Mouse (Mus musculus): ENCODE measurements at regions not wholly inside any gene's neighbourhood (a gene's known extent, or its start where the extent isn't known, plus 50 kb on each side); places are given as distances from the start of the nearest gene placed in this dataset.

- no peaks in the 10 kb centered on the region for H3K36me3 ChIP-seq (ENCODE audit: control insufficient read depth, insufficient read depth, low read length)
- no peak for DNase-seq (ENCODE audit: extremely low read depth, low read depth, low spot score)
- no peaks in the 10 kb centered on the region for H3K27me3 ChIP-seq (ENCODE audit: control insufficient read depth, insufficient read depth, low read length)
- no peaks in the 10 kb centered on the region for H3K4me1 ChIP-seq (ENCODE audit: control insufficient read depth, insufficient read depth, low read length)
- WGBS, result 84% methylated on average over 15 of the region's 15 CpGs
- H3K9ac ChIP-seq (ENCODE audit: low read depth, low read length), result no peak overlapping the region
- no peak overlapping the region for H3K4me3 ChIP-seq (ENCODE audit: insufficient read depth, low read depth, low read length)
- H3K79me2 ChIP-seq (ENCODE audit: control insufficient read depth, insufficient read depth, low read length), result no peaks in the 10 kb centered on the region
- TF ChIP-seq POLR2A (IDR thresholded peaks at IDR 0.05; ENCODE audit: extremely low read depth, insufficient read depth, low read length), result no peak
- no peak for TF ChIP-seq CTCF (IDR thresholded peaks at IDR 0.05; ENCODE audit: low read depth, low read length)
- no peak overlapping the region for H3K27ac ChIP-seq (replicated peaks; ENCODE audit: insufficient read depth, low read depth, low read length)
Observed at GRCm38 (mm10) chr12:79910884-79911759, 201.7 kb downstream of the Zfp36l1 start.

DNA sequence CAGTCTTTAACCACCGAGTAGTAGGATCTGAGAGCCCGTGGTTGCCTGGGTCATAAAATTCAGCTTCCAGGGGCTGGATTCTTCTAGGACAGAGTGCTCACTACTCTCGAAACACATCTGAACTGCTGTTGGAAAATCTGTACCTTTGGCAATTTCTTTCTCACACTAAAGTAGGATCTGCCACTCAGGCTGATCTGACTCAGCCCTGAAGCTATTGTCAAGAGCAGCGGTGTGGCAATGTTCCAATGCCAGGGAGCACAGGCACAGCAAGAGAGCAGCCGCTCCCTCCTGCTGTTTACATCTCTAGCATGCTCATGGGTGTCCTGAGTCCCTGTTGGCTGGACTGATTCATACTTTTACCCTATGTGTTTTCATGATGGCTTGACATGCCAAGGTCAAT, 205.2 kb downstream of the Zfp36l1 start:
- Histone ChIP-seq H3K79me2 (ENCODE audit: control insufficient read depth, insufficient read depth, low read length) (no peaks in the 10 kb centered on the region), H3K4me1 (ENCODE audit: control insufficient read depth, insufficient read depth, low read length) (peaks cover 6% of the 10 kb centered on the region), H3K36me3 (ENCODE audit: control insufficient read depth, insufficient read depth, low read length) (no peaks in the 10 kb centered on the region), H3K27ac (replicated peaks; ENCODE audit: insufficient read depth, low read depth, low read length) (no peak overlapping the region), H3K9ac (ENCODE audit: low read depth, low read length) (no peak overlapping the region), H3K27me3 (ENCODE audit: control insufficient read depth, insufficient read depth, low read length) (no peaks in the 10 kb centered on the region), H3K4me3 (ENCODE audit: insufficient read depth, low read depth, low read length) (no peak overlapping the region)
- no peak for TF ChIP-seq CTCF (IDR thresholded peaks at IDR 0.05; ENCODE audit: low read depth, low read length)
- no peak for TF ChIP-seq POLR2A (IDR thresholded peaks at IDR 0.05; ENCODE audit: extremely low read depth, insufficient read depth, low read length)
- WGBS, result 86% methylated on average over 5 of the region's 5 CpGs
- no peak for DNase-seq (ENCODE audit: extremely low read depth, low read depth, low spot score)

DNA sequence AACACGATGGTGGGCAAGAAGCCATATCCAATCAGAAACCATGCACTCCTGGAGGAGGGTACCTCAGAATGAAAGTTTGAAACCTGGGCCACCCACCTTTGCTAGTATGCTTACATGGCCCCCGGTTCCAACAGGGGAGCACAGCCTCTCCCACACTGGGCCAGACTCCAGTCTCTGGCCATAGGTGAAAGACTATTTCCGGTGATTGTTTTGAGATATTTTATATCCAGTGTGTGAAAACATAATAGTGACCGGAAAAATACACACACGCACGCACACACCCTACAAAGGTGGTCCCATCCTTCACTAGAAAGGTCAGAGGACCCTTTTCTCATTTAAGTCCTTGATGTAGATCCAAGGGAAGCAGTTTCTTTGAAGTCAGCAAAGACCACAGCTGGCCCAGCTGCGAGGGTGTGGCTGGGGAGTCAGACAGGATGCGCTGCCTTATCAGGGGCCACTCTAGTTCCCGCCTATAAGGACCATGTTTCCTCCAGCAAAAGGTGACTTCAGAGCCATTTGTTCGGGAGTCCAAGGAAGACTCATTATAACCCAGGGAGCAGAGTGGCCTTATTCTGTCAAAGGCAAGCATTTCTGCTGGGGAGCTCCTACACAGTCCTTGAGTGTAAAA, 206.0 kb downstream of the Zfp36l1 start:
- TF ChIP-seq CTCF (IDR thresholded peaks at IDR 0.05; ENCODE audit: low read depth, low read length) (no peak), POLR2A (IDR thresholded peaks at IDR 0.05; ENCODE audit: extremely low read depth, insufficient read depth, low read length) (no peak)
- Histone ChIP-seq H3K27ac (replicated peaks; ENCODE audit: insufficient read depth, low read depth, low read length) (0 out of 2 replicates have a peak overlapping the region, but pooled peaks have one; percentile 56), H3K9ac (ENCODE audit: low read depth, low read length) (no peak overlapping the region), H3K79me2 (ENCODE audit: control insufficient read depth, insufficient read depth, low read length) (no peaks in the 10 kb centered on the region), H3K36me3 (ENCODE audit: control insufficient read depth, insufficient read depth, low read length) (no peaks in the 10 kb centered on the region), H3K4me3 (ENCODE audit: insufficient read depth, low read depth, low read length) (no peak overlapping the region), H3K27me3 (ENCODE audit: control insufficient read depth, insufficient read depth, low read length) (no peaks in the 10 kb centered on the region), H3K4me1 (ENCODE audit: control insufficient read depth, insufficient read depth, low read length) (peaks cover 6% of the 10 kb centered on the region)
- DNase-seq (ENCODE audit: extremely low read depth, low read depth, low spot score), result no peak
- WGBS, result 85% methylated on average over 10 of the region's 10 CpGs

GRCm38 (mm10) chr12:79905828-79906737, 206.7 kb downstream of the Zfp36l1 start:
- Histone ChIP-seq H3K36me3 (ENCODE audit: control insufficient read depth, insufficient read depth, low read length) (no peaks in the 10 kb centered on the region), H3K4me1 (ENCODE audit: control insufficient read depth, insufficient read depth, low read length) (peaks cover 6% of the 10 kb centered on the region), H3K27ac (replicated peaks; ENCODE audit: insufficient read depth, low read depth, low read length) (peak overlapping the region; percentile 56), H3K79me2 (ENCODE audit: control insufficient read depth, insufficient read depth, low read length) (no peaks in the 10 kb centered on the region), H3K4me3 (ENCODE audit: insufficient read depth, low read depth, low read length) (no peak overlapping the region), H3K27me3 (ENCODE audit: control insufficient read depth, insufficient read depth, low read length) (no peaks in the 10 kb centered on the region), H3K9ac (ENCODE audit: low read depth, low read length) (no peak overlapping the region)
- no peak for TF ChIP-seq POLR2A (IDR thresholded peaks at IDR 0.05; ENCODE audit: extremely low read depth, insufficient read depth, low read length)
- no peak for TF ChIP-seq CTCF (IDR thresholded peaks at IDR 0.05; ENCODE audit: low read depth, low read length)
- peak; percentile 55 for DNase-seq (ENCODE audit: extremely low read depth, low read depth, low spot score)
- WGBS, result 72% methylated on average over 10 of the region's 10 CpGs

DNA sequence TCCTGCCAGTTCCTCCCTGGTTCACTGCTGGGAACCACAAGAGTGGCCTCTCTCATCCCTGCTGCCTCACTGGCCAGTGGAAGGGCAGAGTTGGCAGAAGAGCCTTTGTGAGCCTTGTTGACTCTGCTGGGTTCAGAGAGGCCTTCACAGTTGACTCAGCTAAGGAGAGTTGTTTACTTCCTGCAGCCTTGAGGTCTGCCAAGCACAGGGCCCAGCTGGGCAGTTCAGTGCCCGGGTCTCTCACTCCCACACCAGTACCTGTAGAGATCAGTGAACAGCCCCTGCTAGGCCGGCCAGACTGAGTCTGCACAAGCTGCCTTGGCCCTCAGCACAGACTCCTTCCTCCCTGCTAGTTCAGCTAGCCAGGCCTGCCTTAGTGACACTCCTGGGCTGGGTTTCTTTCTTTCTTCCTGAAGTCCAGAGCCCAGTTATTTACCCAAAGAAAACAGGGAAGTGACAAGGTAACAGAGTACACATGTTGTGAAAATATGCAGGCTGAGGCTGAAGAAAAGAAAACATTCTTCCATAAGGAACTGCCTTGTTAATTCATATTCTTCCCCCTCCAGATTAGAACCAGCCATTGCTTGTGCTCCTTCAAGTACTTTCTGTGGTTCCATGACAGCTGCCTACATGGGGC, 207.8 kb downstream of the Zfp36l1 start:
- no peak overlapping the region for H3K4me3 ChIP-seq (ENCODE audit: insufficient read depth, low read depth, low read length)
- TF ChIP-seq POLR2A (IDR thresholded peaks at IDR 0.05; ENCODE audit: extremely low read depth, insufficient read depth, low read length), result no peak
- TF ChIP-seq CTCF (IDR thresholded peaks at IDR 0.05; ENCODE audit: low read depth, low read length), result no peak
- H3K36me3 ChIP-seq (ENCODE audit: control insufficient read depth, insufficient read depth, low read length), result no peaks in the 10 kb centered on the region
- peak; percentile 77 for DNase-seq (ENCODE audit: extremely low read depth, low read depth, low spot score)
- H3K79me2 ChIP-seq (ENCODE audit: control insufficient read depth, insufficient read depth, low read length), result no peaks in the 10 kb centered on the region
- H3K4me1 ChIP-seq (ENCODE audit: control insufficient read depth, insufficient read depth, low read length), result peaks cover 6% of the 10 kb centered on the region
- H3K27me3 ChIP-seq (ENCODE audit: control insufficient read depth, insufficient read depth, low read length), result no peaks in the 10 kb centered on the region
- WGBS, result 8% methylated on average over 2 of the region's 2 CpGs
- H3K27ac ChIP-seq (replicated peaks; ENCODE audit: insufficient read depth, low read depth, low read length), result peak overlapping the region; percentile 33; the same call in 1 of the 2 replicates
- H3K9ac ChIP-seq (ENCODE audit: low read depth, low read length), result peak overlapping the region; percentile 16; the same call in 1 of the 2 replicates
